Mouse (Mus musculus) cortical plate, adult 2 months (tissue): ENCODE results near the gene Nol4l.

Experiments used
- CTCF ChIP-seq: fragments of 200-500 bp; IDR thresholded peaks from 2 replicates; pipeline ENCODE4 v1.5.1; 2011; ENCODE audit warnings: mild to moderate bottlenecking, control low read depth, low read length; ENCODE audit not compliant: insufficient read depth; ENCODE audit errors: extremely low read depth
- POLR2A ChIP-seq: fragments of 200-500 bp; IDR thresholded peaks from 2 replicates; pipeline ENCODE4 v1.6.1; 2011; ENCODE audit warnings: mild to moderate bottlenecking, low read length, control low read depth; ENCODE audit not compliant: insufficient read depth; ENCODE audit errors: extremely low read depth

- TF ChIP-seq CTCF = no peak
- no peak for TF ChIP-seq POLR2A
Measured at GRCm38 (mm10) chr2:153512416-153513323, 17.1 kb downstream of the Nol4l start.
